Comparison of ENCODE assay signal across 14 mouse cellular contexts in genomic region chr2:125278474-125278873, GRCm38 (mm10). TPM values are rescaled to one million over a fixed set of nuclear protein-coding genes. Genes with fewer than 3 reads are reported as not detected.
A peak's percentile ranks its signal among the peaks of the same experiment; 100 is the strongest.
DNase-seq lines count a peak whose midpoint lies in the region; ATAC-seq and TF ChIP-seq lines count a peak whose summit lies in the region.
"Had no signal": no experiment of that assay in that cellular context is flagged by ENCODE, and none has a peak within 500 bp of the region (broad histone marks: within the 10 kb centered on the region; RNA-seq: fewer than 3 reads in every experiment).

No protein-coding gene starts in this region.

- H3K36me3 ChIP-seq in heart, embryonic 11.5 days (ENCODE audit: control insufficient read depth, insufficient read depth, low read length), result no peaks in the 10 kb centered on the region
- H3K36me3 ChIP-seq in forebrain, embryonic 16.5 days (ENCODE audit: control insufficient read depth, insufficient read depth), result no peaks in the 10 kb centered on the region
- H3K36me3 ChIP-seq: embryonic facial prominence, embryonic 15.5 days; liver, embryonic 12.5 days had no signal

- DNase-seq in heart, adult 18-20 months, result peak; percentile 62 to 79
- peak; percentile 78 for DNase-seq in gastrocnemius, adult 2 months
- DNase-seq in heart, postnatal 25 days (ENCODE audit: low spot score), result peak; percentile 30
- DNase-seq in cerebellum, postnatal 36 days, result no peak
- DNase-seq in layer of hippocampus, adult 8-10 months (ENCODE audit: low spot score in 2 of 2), result no peak
- DNase-seq: cerebellum, adult 8-10 months; kidney, adult 9 months; layer of hippocampus, postnatal 36 days; midbrain, embryonic 14.5 days had no signal

- H3K4me1 ChIP-seq in heart, embryonic 11.5 days (ENCODE audit: control insufficient read depth, insufficient read depth, low read length), result no peaks in the 10 kb centered on the region; the same call in 1 of the 2 replicates
- H3K4me1 ChIP-seq in forebrain, embryonic 16.5 days (replicated peaks; ENCODE audit: control insufficient read depth, insufficient read depth, low read length), result no peaks in the 10 kb centered on the region
- H3K4me1 ChIP-seq: embryonic facial prominence, embryonic 15.5 days; liver, embryonic 12.5 days had no signal

- intact Hi-C loops in gastrocnemius, adult 2 months (cut with DNase I), result no loop called here
- intact Hi-C loops in heart, postnatal 25 days (cut with DNase I), result no loop called here

- no peaks in the 10 kb centered on the region for H3K9me3 ChIP-seq in heart, embryonic 11.5 days (replicated peaks; ENCODE audit: control insufficient read depth, low read length)
- no peaks in the 10 kb centered on the region for H3K9me3 ChIP-seq in forebrain, embryonic 16.5 days (ENCODE audit: control insufficient read depth, low read length)
- H3K9me3 ChIP-seq: embryonic facial prominence, embryonic 15.5 days; liver, embryonic 12.5 days had no signal

- TF ChIP-seq CTCF in gastrocnemius, adult 2 months (IDR thresholded peaks at IDR 0.05), result no peak

- H3K27ac ChIP-seq in heart, embryonic 11.5 days (ENCODE audit: low read depth, low read length), result no peak overlapping the region
- H3K27ac ChIP-seq in gastrocnemius, adult 2 months, result peak overlapping the region; percentile 72
- H3K27ac ChIP-seq in forebrain, embryonic 16.5 days (ENCODE audit: low read length), result no peak overlapping the region
- H3K27ac ChIP-seq: embryonic facial prominence, embryonic 15.5 days; liver, embryonic 12.5 days had no signal

- no peaks in the 10 kb centered on the region for H3K27me3 ChIP-seq in heart, embryonic 11.5 days (ENCODE audit: control insufficient read depth, insufficient read depth, low read length)
- no peaks in the 10 kb centered on the region for H3K27me3 ChIP-seq in forebrain, embryonic 16.5 days (replicated peaks; ENCODE audit: control insufficient read depth, insufficient read depth, low read length)
- H3K27me3 ChIP-seq: embryonic facial prominence, embryonic 15.5 days; liver, embryonic 12.5 days had no signal

- no peak overlapping the region for H3K9ac ChIP-seq in heart, embryonic 11.5 days (ENCODE audit: low read depth, low read length)
- no peak overlapping the region for H3K9ac ChIP-seq in forebrain, embryonic 16.5 days (replicated peaks; ENCODE audit: low read depth, low read length)
- H3K9ac ChIP-seq: embryonic facial prominence, embryonic 15.5 days; liver, embryonic 12.5 days had no signal

- ATAC-seq in heart, embryonic 11.5 days (replicated peaks; ENCODE audit: insufficient number of reproducible peaks, low FRiP score, low TSS enrichment), result no peak
- ATAC-seq in monocyte, adult 5-6 weeks (replicated peaks; ENCODE audit: insufficient number of reproducible peaks, low FRiP score, low TSS enrichment, poor library complexity, severe bottlenecking), result 0 out of 2 replicates have a peak, but pooled peaks have one; percentile 25
- no peak for ATAC-seq in forebrain, embryonic 16.5 days
- ATAC-seq: liver, embryonic 12.5 days had no signal

- no peak overlapping the region for H3K4me2 ChIP-seq in heart, embryonic 11.5 days
- no peak overlapping the region for H3K4me2 ChIP-seq in forebrain, embryonic 16.5 days (ENCODE audit: low read length)
- H3K4me2 ChIP-seq: embryonic facial prominence, embryonic 15.5 days; liver, embryonic 12.5 days had no signal

- 49% methylated on average over 7 of the region's 7 CpGs for WGBS in heart, embryonic 11.5 days (ENCODE audit: insufficient replicate concordance)
- WGBS in forebrain, embryonic 16.5 days, result 79% methylated on average over 7 of the region's 7 CpGs

- no peak overlapping the region for H3K4me3 ChIP-seq in heart, embryonic 11.5 days (ENCODE audit: low read depth, low read length)
- no peak overlapping the region for H3K4me3 ChIP-seq in gastrocnemius, adult 2 months
- H3K4me3 ChIP-seq in forebrain, embryonic 16.5 days (replicated peaks; ENCODE audit: low read length), result no peak overlapping the region
- H3K4me3 ChIP-seq: embryonic facial prominence, embryonic 15.5 days; liver, embryonic 12.5 days had no signal

RNA-seq across cellular contexts. Expression of gene Dut, which starts 31.5 kb away (rescaled TPM):
- 10 to 100 TPM; 31.9 to 32.5 TPM for total RNA-seq in heart, adult 18-20 months (2021)
- polyA plus RNA-seq in heart, embryonic 11.5 days (2014; fragmentation: Nextera tagmentation; extraction: Ambion mirVana), result 148 and 156 TPM in 2 replicates
- 1 to 10 TPM; 7.0 to 7.3 TPM for total RNA-seq in gastrocnemius, adult 2 months (2021)
- 10 to 100 TPM; 28.7 to 29.8 TPM for total RNA-seq in heart, postnatal 25 days (2021)
- total RNA-seq in monocyte, adult 5-6 weeks (2017), result 9.1 to 14.2 TPM (median 11.6 TPM) in 3 replicates
- total RNA-seq in layer of hippocampus, adult 8-10 months (2022), result 10 to 100 TPM; 24.6 to 30.0 (median 28.4) TPM
- polyA plus RNA-seq in forebrain, embryonic 16.5 days (2015; fragmentation: Nextera tagmentation; extraction: Ambion mirVana), result 87.9 and 91.3 TPM in 2 replicates

Comparison
In these comparisons a context has a peak if more than half of its experiments do, and no peak if none do; other contexts are left out.
1. DNase-seq: peak in heart, adult 18-20 months (2 of 2), gastrocnemius, adult 2 months (single experiment) and heart, postnatal 25 days (single experiment); none in cerebellum, postnatal 36 days (0 of 2) and layer of hippocampus, adult 8-10 months (0 of 2).